Mouse (Mus musculus): ENCODE data around the gene Kcnq2.

- TF ChIP-seq POLR2A (IDR thresholded peaks at IDR 0.05; ENCODE audit: insufficient read depth, low read depth, low read length): no peak
- TF ChIP-seq CTCF (IDR thresholded peaks at IDR 0.05; ENCODE audit: insufficient read depth, low read depth, low read length): no peak
Measured at GRCm38 (mm10) chr2:181104111-181104510, 31.0 kb downstream of the Kcnq2 start.
